Mouse (Mus musculus): Measurements from ENCODE around the gene Gm45233.

- TF ChIP-seq CHD2 (IDR thresholded peaks at IDR 0.05; ENCODE audit: low read depth, low read length) (no peak), MAFK (IDR thresholded peaks at IDR 0.05; ENCODE audit: insufficient read depth, low read depth, low read length) (no peak), HCFC1 (IDR thresholded peaks at IDR 0.05; ENCODE audit: borderline replicate concordance, insufficient read depth, low read length) (no peak), ZNF384 (IDR thresholded peaks at IDR 0.05; ENCODE audit: low read depth, low read length) (no peak)
Measured at GRCm38 (mm10) chr7:43481191-43481590, 37.3 kb downstream of the Gm45233 start.
